Mouse (Mus musculus): ENCODE data around the gene Rmi1. TPM values are rescaled to one million over a fixed set of nuclear protein-coding genes. Genes with fewer than 3 reads are reported as not detected.
A peak's percentile ranks its signal among the peaks of the same experiment; 100 is the strongest.
"Not testable (repeated sequence)": the region's sequence is repeated elsewhere in the genome, so short reads cannot be mapped to it uniquely, and the experiment has no call there.

Gene Rmi1
- polyA plus RNA-seq, 1 experiment from 2014 or later, result 23.8 TPM

GRCm38 (mm10) chr13:58403243-58403642, 1.2 kb downstream of the Rmi1 start, which contains the start of gene Hnrnpk:
Gene Hnrnpk, minus strand, starts transcription at chr13:58403343.
- not testable (repeated sequence) for H3K36me3 ChIP-seq; H3K27me3 ChIP-seq (replicated peaks); H3K9me3 ChIP-seq; H3K4me1 ChIP-seq; ATAC-seq (ENCODE audit: insufficient read depth, low FRiP score, low read depth)
- H3K27ac ChIP-seq, result peak within 1 kb of the TSS; percentile 98
- H3K4me3 ChIP-seq (replicated peaks), result peak within 1 kb of the TSS; percentile 98
- WGBS, result 6% methylated on average over 17 of the region's 17 CpGs
- peak within 1 kb of the TSS; percentile 100 for H3K9ac ChIP-seq
- H3K4me2 ChIP-seq, result peak within 1 kb of the TSS; percentile 51

GRCm38 (mm10) chr13:58411073-58411472, 9.0 kb downstream of the Rmi1 start:
- no peak for ATAC-seq (ENCODE audit: insufficient read depth, low FRiP score, low read depth)
- no peak overlapping the region for H3K27ac ChIP-seq

GRCm38 (mm10) chr13:58415374-58415773, 13.3 kb downstream of the Rmi1 start:
- H3K36me3 ChIP-seq, result no peaks in the 10 kb centered on the region
- no peak overlapping the region for H3K4me3 ChIP-seq (replicated peaks)
- no peaks in the 10 kb centered on the region for H3K27me3 ChIP-seq (replicated peaks)
- no peaks in the 10 kb centered on the region for H3K4me1 ChIP-seq
- H3K9ac ChIP-seq, result no peak overlapping the region
- WGBS, result 53% methylated on average over 6 of the region's 6 CpGs
- H3K4me2 ChIP-seq, result no peak overlapping the region
- ATAC-seq (ENCODE audit: insufficient read depth, low FRiP score, low read depth), result no peak
- H3K9me3 ChIP-seq, result no peaks in the 10 kb centered on the region
- no peak overlapping the region for H3K27ac ChIP-seq

More at GRCm38 (mm10) chr13:58411073-58411472, 9.0 kb downstream of the Rmi1 start:
- Histone ChIP-seq H3K27me3 (replicated peaks) (no peaks in the 10 kb centered on the region), H3K4me3 (replicated peaks) (no peak overlapping the region), H3K9ac (no peak overlapping the region), H3K4me1 (no peaks in the 10 kb centered on the region), H3K4me2 (no peak overlapping the region), H3K36me3 (no peaks in the 10 kb centered on the region), H3K9me3 (no peaks in the 10 kb centered on the region)
- WGBS, result 92% methylated on average over 4 of the region's 4 CpGs

GRCm38 (mm10) chr13:58415838-58416237, 13.8 kb downstream of the Rmi1 start:
- whole genome bisulfite sequencing, result 64% methylated on average over 5 of the region's 5 CpGs
- no peak overlapping the region for H3K9ac ChIP-seq
- H3K27ac ChIP-seq, result no peak overlapping the region; the same call in 1 of the 2 replicates
- no peak for ATAC-seq (ENCODE audit: insufficient read depth, low FRiP score, low read depth)
- H3K9me3 ChIP-seq, result no peaks in the 10 kb centered on the region
- H3K27me3 ChIP-seq (replicated peaks), result no peaks in the 10 kb centered on the region
- H3K4me1 ChIP-seq, result no peaks in the 10 kb centered on the region
- H3K4me2 ChIP-seq, result no peak overlapping the region
- no peak overlapping the region for H3K4me3 ChIP-seq (replicated peaks)
- H3K36me3 ChIP-seq, result no peaks in the 10 kb centered on the region

GRCm38 (mm10) chr13:58418656-58419055, 16.6 kb downstream of the Rmi1 start:
- Histone ChIP-seq H3K36me3 (no peaks in the 10 kb centered on the region), H3K9me3 (no peaks in the 10 kb centered on the region), H3K27ac (no peak overlapping the region), H3K4me3 (replicated peaks) (no peak overlapping the region), H3K9ac (no peak overlapping the region), H3K4me1 (no peaks in the 10 kb centered on the region), H3K4me2 (no peak overlapping the region), H3K27me3 (replicated peaks) (no peaks in the 10 kb centered on the region)
- ATAC-seq (ENCODE audit: insufficient read depth, low FRiP score, low read depth), result no peak
- 77% methylated on average over 4 of the region's 4 CpGs for WGBS

GRCm38 (mm10) chr13:58419266-58419665, 17.2 kb downstream of the Rmi1 start:
- ATAC-seq (ENCODE audit: insufficient read depth, low FRiP score, low read depth), result no peak
- no peaks in the 10 kb centered on the region for H3K36me3 ChIP-seq
- no peaks in the 10 kb centered on the region for H3K4me1 ChIP-seq
- H3K27me3 ChIP-seq (replicated peaks), result no peaks in the 10 kb centered on the region
- no peak overlapping the region for H3K9ac ChIP-seq
- H3K9me3 ChIP-seq, result no peaks in the 10 kb centered on the region
- WGBS, result 94% methylated on average over 1 of the region's 1 CpGs
- no peak overlapping the region for H3K4me2 ChIP-seq
- no peak overlapping the region for H3K4me3 ChIP-seq (replicated peaks)
- no peak overlapping the region for H3K27ac ChIP-seq

- Histone ChIP-seq H3K27me3 (replicated peaks) (no peaks in the 10 kb centered on the region), H3K4me1 (no peaks in the 10 kb centered on the region), H3K9me3 (no peaks in the 10 kb centered on the region), H3K4me3 (replicated peaks) (no peak overlapping the region), H3K4me2 (no peak overlapping the region), H3K9ac (no peak overlapping the region), H3K36me3 (no peaks in the 10 kb centered on the region), H3K27ac (no peak overlapping the region)
- 82% methylated on average over 4 of the region's 4 CpGs for WGBS
- ATAC-seq (ENCODE audit: insufficient read depth, low FRiP score, low read depth), result no peak
These were observed 19.0 kb downstream of the Rmi1 start for GRCm38 (mm10) chr13:58421026-58421425.

- no peaks in the 10 kb centered on the region for H3K27me3 ChIP-seq (replicated peaks)
- no peak for ATAC-seq (ENCODE audit: insufficient read depth, low FRiP score, low read depth)
- no peaks in the 10 kb centered on the region for H3K36me3 ChIP-seq
- H3K27ac ChIP-seq, result no peak overlapping the region
- no peaks in the 10 kb centered on the region for H3K4me1 ChIP-seq
- H3K9ac ChIP-seq, result no peak overlapping the region
- H3K4me3 ChIP-seq (replicated peaks), result no peak overlapping the region
- H3K4me2 ChIP-seq, result no peak overlapping the region
- 65% methylated on average over 4 of the region's 4 CpGs for WGBS
- H3K9me3 ChIP-seq, result no peaks in the 10 kb centered on the region
These were observed 20.2 kb downstream of the Rmi1 start for GRCm38 (mm10) chr13:58422242-58422641.

- no peak overlapping the region for H3K4me2 ChIP-seq
- no peak overlapping the region for H3K27ac ChIP-seq
- H3K4me3 ChIP-seq (replicated peaks), result no peak overlapping the region
- H3K9ac ChIP-seq, result no peak overlapping the region
- ATAC-seq (ENCODE audit: insufficient read depth, low FRiP score, low read depth), result peak; percentile 39; the same call in 1 of the 2 replicates
- no peaks in the 10 kb centered on the region for H3K9me3 ChIP-seq
- H3K4me1 ChIP-seq, result no peaks in the 10 kb centered on the region
- no peaks in the 10 kb centered on the region for H3K27me3 ChIP-seq (replicated peaks)
- no peaks in the 10 kb centered on the region for H3K36me3 ChIP-seq
- 46% methylated on average over 10 of the region's 10 CpGs for WGBS
These were observed 21.1 kb downstream of the Rmi1 start for GRCm38 (mm10) chr13:58423061-58423660.

GRCm38 (mm10) chr13:58439716-58440115, 37.7 kb downstream of the Rmi1 start:
- no peak overlapping the region for H3K9ac ChIP-seq
- no peaks in the 10 kb centered on the region for H3K27me3 ChIP-seq (replicated peaks)
- no peak overlapping the region for H3K27ac ChIP-seq
- WGBS, result 70% methylated on average over 2 of the region's 2 CpGs
- no peaks in the 10 kb centered on the region for H3K9me3 ChIP-seq
- no peak overlapping the region for H3K4me2 ChIP-seq
- no peaks in the 10 kb centered on the region for H3K36me3 ChIP-seq
- H3K4me3 ChIP-seq (replicated peaks), result no peak overlapping the region
- H3K4me1 ChIP-seq, result no peaks in the 10 kb centered on the region
- no peak for ATAC-seq (ENCODE audit: insufficient read depth, low FRiP score, low read depth)

- Histone ChIP-seq H3K4me2 (no peak overlapping the region), H3K36me3 (no peaks in the 10 kb centered on the region), H3K27me3 (replicated peaks) (no peaks in the 10 kb centered on the region), H3K9ac (no peak overlapping the region), H3K9me3 (no peaks in the 10 kb centered on the region), H3K27ac (no peak overlapping the region), H3K4me3 (replicated peaks) (no peak overlapping the region), H3K4me1 (no peaks in the 10 kb centered on the region)
- ATAC-seq (ENCODE audit: insufficient read depth, low FRiP score, low read depth), result no peak
- WGBS, result 72% methylated on average over 4 of the region's 4 CpGs
These were observed 41.3 kb downstream of the Rmi1 start for GRCm38 (mm10) chr13:58443326-58443725.

- no peak overlapping the region for H3K27ac ChIP-seq
- no peaks in the 10 kb centered on the region for H3K27me3 ChIP-seq (replicated peaks)
- no peaks in the 10 kb centered on the region for H3K4me1 ChIP-seq
- no peaks in the 10 kb centered on the region for H3K9me3 ChIP-seq
- H3K36me3 ChIP-seq, result no peaks in the 10 kb centered on the region
- H3K4me2 ChIP-seq, result no peak overlapping the region
- ATAC-seq (ENCODE audit: insufficient read depth, low FRiP score, low read depth), result no peak
- no peak overlapping the region for H3K9ac ChIP-seq
- WGBS, result 27% methylated on average over 7 of the region's 7 CpGs
- no peak overlapping the region for H3K4me3 ChIP-seq (replicated peaks)
These were observed 41.7 kb downstream of the Rmi1 start for GRCm38 (mm10) chr13:58443787-58444186.

GRCm38 (mm10) chr13:58446541-58446940, 44.5 kb downstream of the Rmi1 start:
- no peaks in the 10 kb centered on the region for H3K9me3 ChIP-seq
- no peak overlapping the region for H3K4me2 ChIP-seq
- H3K27me3 ChIP-seq (replicated peaks), result no peaks in the 10 kb centered on the region
- WGBS, result 72% methylated on average over 2 of the region's 2 CpGs
- H3K27ac ChIP-seq, result no peak overlapping the region
- H3K4me3 ChIP-seq (replicated peaks), result no peak overlapping the region
- H3K36me3 ChIP-seq, result no peaks in the 10 kb centered on the region
- H3K4me1 ChIP-seq, result no peaks in the 10 kb centered on the region
- no peak for ATAC-seq (ENCODE audit: insufficient read depth, low FRiP score, low read depth)
- no peak overlapping the region for H3K9ac ChIP-seq

Data from stomach, embryonic 15.5 days (tissue).